ENCODE assay signal across 9 mouse cellular contexts in genomic region chr2:33432877-33433276, GRCm38 (mm10). TPM values are rescaled to one million over a fixed set of nuclear protein-coding genes. Genes with fewer than 3 reads are reported as not detected.
DNase-seq lines count a peak whose midpoint lies in the region; ATAC-seq and TF ChIP-seq lines count a peak whose summit lies in the region.
"Had no signal": no experiment of that assay in that cellular context is flagged by ENCODE, and none has a peak within 500 bp of the region (broad histone marks: within the 10 kb centered on the region; RNA-seq: fewer than 3 reads in every experiment).

No protein-coding gene starts in this region.

- WGBS in spleen, adult 2 months = 82% methylated on average over 5 of the region's 5 CpGs
- WGBS in forebrain, embryonic 16.5 days = 61% methylated on average over 5 of the region's 5 CpGs

- ATAC-seq in forebrain, embryonic 16.5 days = no peak

- no peaks in the 10 kb centered on the region for H3K36me3 ChIP-seq in spleen, adult 2 months (ENCODE audit: control insufficient read depth, insufficient read depth, low read length)
- H3K36me3 ChIP-seq in myocyte (ENCODE audit: control insufficient read depth, insufficient read depth) = no peaks in the 10 kb centered on the region
- H3K36me3 ChIP-seq in forebrain, embryonic 16.5 days (ENCODE audit: control insufficient read depth, insufficient read depth) = 0 out of 2 replicates have a peak, but pooled peaks cover 2% of the 10 kb centered on the region

- TF ChIP-seq CTCF in spleen, adult 2 months (IDR thresholded peaks at IDR 0.05; ENCODE audit: extremely low read depth, insufficient read depth, insufficient read length, insufficient replicate concordance) = 0 out of 2 replicates have a peak, but pooled peaks have one; percentile 13

- no peaks in the 10 kb centered on the region for H3K27me3 ChIP-seq in spleen, adult 2 months (ENCODE audit: control insufficient read depth, insufficient read depth, low read length)
- H3K27me3 ChIP-seq in myocyte (ENCODE audit: control insufficient read depth, insufficient read depth, insufficient read length) = no peaks in the 10 kb centered on the region
- no peaks in the 10 kb centered on the region for H3K27me3 ChIP-seq in forebrain, embryonic 16.5 days (replicated peaks; ENCODE audit: control insufficient read depth, insufficient read depth, low read length)

- no peak overlapping the region for H3ac ChIP-seq in myocyte (ENCODE audit: control insufficient read depth, insufficient read length)

- H3K79me2 ChIP-seq in myocyte (ENCODE audit: control insufficient read depth, insufficient read depth) = peaks cover 19% of the 10 kb centered on the region

- no peaks in the 10 kb centered on the region for H3K9me3 ChIP-seq in forebrain, embryonic 16.5 days (ENCODE audit: control insufficient read depth, low read length)
- H3K9me3 ChIP-seq: limb, embryonic 12.5 days had no signal

- H3K4me3 ChIP-seq in spleen, adult 2 months (ENCODE audit: extremely low read depth, insufficient read depth, insufficient read length) = no peak overlapping the region
- no peak overlapping the region for H3K4me3 ChIP-seq in myocyte
- H3K4me3 ChIP-seq in forebrain, embryonic 16.5 days (replicated peaks; ENCODE audit: low read length) = no peak overlapping the region
- H3K4me3 ChIP-seq: limb, embryonic 12.5 days had no signal

- H3K4me2 ChIP-seq in myocyte (ENCODE audit: low read depth) = no peak overlapping the region
- no peak overlapping the region for H3K4me2 ChIP-seq in forebrain, embryonic 16.5 days (ENCODE audit: low read length)
- H3K4me2 ChIP-seq: limb, embryonic 12.5 days had no signal

- no peaks in the 10 kb centered on the region; the same call in 1 of the 2 replicates for H3K4me1 ChIP-seq in spleen, adult 2 months (ENCODE audit: control insufficient read depth, insufficient read depth, insufficient read length)
- peaks cover 38% of the 10 kb centered on the region for H3K4me1 ChIP-seq in forebrain, embryonic 16.5 days (replicated peaks; ENCODE audit: control insufficient read depth, insufficient read depth, low read length)

- no peak for TF ChIP-seq POLR2A in spleen, adult 2 months (IDR thresholded peaks at IDR 0.05; ENCODE audit: low read depth, low read length)
- no peak for TF ChIP-seq POLR2A in myocyte (IDR thresholded peaks at IDR 0.05; ENCODE audit: insufficient read length, low read depth)

- H3K27ac ChIP-seq in spleen, adult 2 months (ENCODE audit: insufficient read depth, low read length) = no peak overlapping the region
- H3K27ac ChIP-seq in forebrain, embryonic 16.5 days (ENCODE audit: low read length) = no peak overlapping the region
- H3K27ac ChIP-seq: limb, embryonic 12.5 days had no signal

- H3K9ac ChIP-seq in forebrain, embryonic 16.5 days (replicated peaks; ENCODE audit: low read depth, low read length) = no peak overlapping the region
- H3K9ac ChIP-seq: limb, embryonic 12.5 days had no signal

- DNase-seq in gastrocnemius, adult 18-20 months (ENCODE audit: low spot score) = peak; percentile 55
- no peak for DNase-seq in gastrocnemius, postnatal 25 days
- peak; percentile 37 to 55 for DNase-seq in spleen, adult 2 months (ENCODE audit: low read depth in 1 of 2, low spot score in 2 of 2)
- no peak for DNase-seq in spleen, adult 12 weeks (ENCODE audit: low spot score)
- DNase-seq in cerebellum, adult 8-10 months = peak; percentile 50
- DNase-seq in kidney, adult 9 months = peak; percentile 81

TF ChIP-seq in myocyte, 11 proteins besides CTCF, POLR2A, EP300 and RAD21:
- TF ChIP-seq MYOD1 (IDR thresholded peaks at IDR 0.05; ENCODE audit: control insufficient read depth in 1 of 3, insufficient read length in 2 of 3, low read depth in 2 of 3) = peak in 2 of 3 experiments; percentile 55 to 58
- no peak for TF ChIP-seq CEBPB (IDR thresholded peaks at IDR 0.05; ENCODE audit: insufficient read depth, poor library complexity, severe bottlenecking)
TF ChIP-seq in myocyte: peak in this region for 1.

RNA-seq across cellular contexts. Expression of gene Zbtb34, which starts 1.8 kb away (rescaled TPM):
- total RNA-seq in gastrocnemius, adult 18-20 months (2021) = 1 to 10 TPM; 2.9 to 3.0 TPM
- total RNA-seq in gastrocnemius, postnatal 25 days (2021) = 1 to 10 TPM; 3.5 to 4.4 TPM
- 6.5 and 7.8 TPM in 2 replicates for polyA plus RNA-seq in spleen, adult 2 months (2012; rRNA removed)
- 3.1 TPM for polyA plus RNA-seq in myocyte (2012; fragmentation: generic; extraction: Trizol)
- polyA plus RNA-seq in forebrain, embryonic 16.5 days (2015; fragmentation: Nextera tagmentation; extraction: Ambion mirVana) = 9.0 and 10.1 TPM in 2 replicates

RNA-seq across cellular contexts. Expression of gene Zbtb43, which starts 35.5 kb away (rescaled TPM):
- total RNA-seq in gastrocnemius, adult 18-20 months (2021) = 10 to 100 TPM; 10.3 to 12.7 TPM
- total RNA-seq in gastrocnemius, postnatal 25 days (2021) = 10 to 100 TPM; 11.8 to 13.1 TPM
- 5.6 and 5.9 TPM in 2 replicates for polyA plus RNA-seq in spleen, adult 2 months (2012; rRNA removed)
- polyA plus RNA-seq in myocyte (2012; fragmentation: generic; extraction: Trizol) = 10.5 TPM
- 32.7 and 40.5 TPM in 2 replicates for polyA plus RNA-seq in forebrain, embryonic 16.5 days (2015; fragmentation: Nextera tagmentation; extraction: Ambion mirVana)

Comparison
In these comparisons a context has a peak if more than half of its experiments do, and no peak if none do; other contexts are left out.
1. DNase-seq: peak in gastrocnemius, adult 18-20 months (single experiment), spleen, adult 2 months (2 of 2), cerebellum, adult 8-10 months (single experiment) and kidney, adult 9 months (single experiment); none in gastrocnemius, postnatal 25 days (single experiment) and spleen, adult 12 weeks (single experiment).